Comparison of ENCODE assay signal across 15 mouse cellular contexts in genomic region chr7:3939866-3940525, GRCm38 (mm10). TPM values are rescaled to one million over a fixed set of nuclear protein-coding genes. Genes with fewer than 3 reads are reported as not detected.
"Had no signal": no experiment of that assay in that cellular context is flagged by ENCODE, and none has a peak within 500 bp of the region (broad histone marks: within the 10 kb centered on the region; RNA-seq: fewer than 3 reads in every experiment).

No protein-coding gene starts in this region.

- H3K4me2 ChIP-seq: kidney, embryonic 15.5 days; limb, embryonic 12.5 days; lung, embryonic 14.5 days; midbrain, embryonic 11.5 days; midbrain, embryonic 15.5 days; neural tube, embryonic 12.5 days had no signal

- H3K9ac ChIP-seq: kidney, embryonic 15.5 days; limb, embryonic 12.5 days; liver, embryonic 14.5 days; lung, embryonic 14.5 days; midbrain, embryonic 15.5 days; neural tube, embryonic 12.5 days had no signal

- H3K4me3 ChIP-seq: kidney, embryonic 15.5 days; limb, embryonic 12.5 days; midbrain, embryonic 15.5 days; neural tube, embryonic 12.5 days had no signal

- H3K9me3 ChIP-seq: kidney, embryonic 15.5 days; megakaryocyte, embryonic 14.5 days; midbrain, embryonic 15.5 days; neural tube, embryonic 12.5 days had no signal

- H3K4me1 ChIP-seq: kidney, embryonic 15.5 days; limb, embryonic 12.5 days; midbrain, embryonic 15.5 days; neural tube, embryonic 12.5 days had no signal

- H3K36me3 ChIP-seq: kidney, embryonic 15.5 days; limb, embryonic 12.5 days; midbrain, embryonic 15.5 days; neural tube, embryonic 12.5 days had no signal

- DNase-seq: kidney, adult 2 months; kidney, postnatal 14 days; liver; lung, embryonic 14.5 days; lung, postnatal 14 days; thymus, adult 18-20 months; thymus, postnatal 25 days had no signal

- H3K27ac ChIP-seq: kidney, embryonic 15.5 days; limb, embryonic 12.5 days; liver, embryonic 14.5 days; midbrain, embryonic 15.5 days; neural tube, embryonic 12.5 days had no signal

- H3K27me3 ChIP-seq: kidney, embryonic 15.5 days; limb, embryonic 12.5 days; megakaryocyte, embryonic 14.5 days; midbrain, embryonic 15.5 days; neural tube, embryonic 12.5 days had no signal

- ATAC-seq: midbrain, embryonic 15.5 days had no signal

RNA-seq across cellular contexts. Expression of gene Lilra6, which starts 24.7 kb away (rescaled TPM):
- polyA plus RNA-seq: limb, embryonic 12.5 days; midbrain, embryonic 11.5 days; midbrain, embryonic 15.5 days; neural tube, embryonic 12.5 days; stomach, embryonic 14.5 days had no signal

RNA-seq across cellular contexts. Expression of gene Gm14548, which starts 42.1 kb away (rescaled TPM):
- polyA plus RNA-seq: kidney, embryonic 15.5 days; limb, embryonic 12.5 days; midbrain, embryonic 11.5 days; midbrain, embryonic 15.5 days; neural tube, embryonic 12.5 days; stomach, embryonic 14.5 days had no signal
